Mouse (Mus musculus): Measurements from ENCODE around the gene Lca5.

Lca5 gene

DNA sequence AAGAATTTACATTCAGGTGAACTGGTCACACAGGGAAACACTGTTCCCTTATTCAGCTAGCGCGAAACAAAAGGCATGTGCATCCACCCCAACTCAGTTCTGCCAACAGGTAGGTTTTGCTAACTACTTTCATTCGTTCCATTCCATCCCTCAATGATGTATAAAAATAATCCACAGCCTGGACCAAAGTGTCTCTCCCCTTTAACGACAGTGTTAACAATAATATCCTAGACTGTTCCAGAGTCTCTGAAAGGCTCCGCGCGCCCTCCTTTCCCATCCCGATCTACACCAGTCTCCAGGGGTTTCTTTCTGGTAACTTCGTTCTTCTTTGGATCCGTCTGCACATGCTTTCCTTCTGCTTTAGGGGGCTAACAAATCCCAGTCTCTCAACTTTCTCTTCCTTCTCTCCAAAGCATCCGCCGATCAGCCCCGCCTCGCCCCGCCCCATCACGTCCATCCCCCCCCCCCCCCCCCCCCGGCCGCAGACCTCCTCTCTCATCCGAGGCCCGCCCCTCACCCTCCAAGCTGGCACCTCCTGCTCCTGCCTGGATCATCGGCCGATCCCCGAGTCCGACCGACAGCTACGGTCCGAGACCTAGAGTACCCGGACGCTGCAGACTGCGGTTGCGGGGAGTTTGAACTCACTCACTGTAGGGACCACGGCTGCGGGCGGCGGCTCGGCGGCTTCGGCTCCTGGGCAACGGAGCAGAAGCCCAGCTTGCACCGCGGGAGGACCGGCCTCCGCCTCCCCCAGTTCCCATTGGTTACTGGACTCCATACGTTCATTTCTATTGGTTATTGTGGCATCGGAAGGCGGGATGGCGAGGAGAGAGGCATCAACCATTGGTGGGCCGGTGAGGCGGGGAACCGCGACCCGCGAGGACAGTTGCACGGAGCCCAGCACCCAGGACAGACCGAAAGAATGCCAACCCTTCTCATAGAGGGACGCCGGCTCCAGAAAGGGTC lies at the start of gene Lca5:
Lca5 (minus strand) TSS at position 736 of the 966 bp plus-strand sequence.
- DNase-seq (ENCODE audit: low spot score) = peak; percentile 95

DNA sequence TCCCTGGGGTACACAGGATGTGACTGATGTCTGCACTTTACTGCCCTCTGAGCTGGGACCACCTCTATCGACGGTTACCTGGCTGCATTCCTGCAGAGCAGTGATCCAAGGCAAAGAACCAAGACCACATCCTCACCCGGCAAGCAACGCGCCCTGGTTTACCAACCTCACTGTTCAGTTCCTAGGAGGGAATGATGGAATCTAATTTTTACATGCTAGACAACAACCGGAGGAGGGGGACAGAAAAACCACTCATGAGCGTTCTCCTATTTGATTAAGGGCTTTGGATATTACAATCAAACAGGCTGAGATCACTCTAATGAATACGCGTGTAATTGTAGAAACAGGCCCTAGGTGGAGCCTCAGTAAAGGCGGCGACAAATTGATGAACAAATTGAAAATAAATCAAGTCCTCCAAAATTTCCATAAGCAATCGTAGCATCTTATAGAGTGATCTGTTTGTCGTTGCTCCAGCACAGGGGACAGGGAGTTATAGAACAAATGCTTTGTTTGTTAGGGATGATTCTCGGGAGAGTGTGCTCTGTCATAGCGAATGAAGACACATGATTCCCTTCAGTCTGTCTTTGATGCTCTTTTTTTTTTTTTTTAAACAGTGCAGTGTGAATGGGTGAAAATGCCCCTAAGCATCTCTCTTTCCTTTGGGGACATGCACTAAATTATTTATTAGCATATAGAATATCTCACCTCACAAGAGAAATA lies 47.7 kb upstream of the Lca5 start:
- peak; percentile 23 for DNase-seq (ENCODE audit: low spot score)

GRCm38 (mm10) chr9:83487771-83488470 lies 47.0 kb upstream of the Lca5 start:
- DNase-seq (ENCODE audit: low spot score) = peak; percentile 46

GRCm38 (mm10) chr9:83485966-83486365 lies 45.0 kb upstream of the Lca5 start:
- DNase-seq (ENCODE audit: low spot score) = no peak

DNA sequence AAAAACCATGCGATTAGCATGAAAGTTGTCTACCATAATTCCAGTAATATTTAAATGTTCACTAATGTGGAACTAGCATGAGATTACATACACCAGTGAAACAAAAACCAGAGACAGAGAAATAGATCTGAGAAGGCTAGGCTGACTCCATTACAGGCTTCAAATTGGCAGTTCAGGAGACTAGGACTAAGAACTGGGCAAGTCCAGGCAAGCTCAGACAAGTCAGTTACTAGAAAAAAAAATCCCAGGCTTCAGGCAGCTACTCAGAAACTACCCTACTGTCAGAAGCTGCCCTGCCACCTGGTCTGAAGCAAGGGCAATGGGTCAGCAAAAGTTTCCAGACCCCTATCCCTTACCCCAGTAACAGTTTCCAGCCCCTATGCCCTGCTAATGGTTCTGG lies 44.4 kb upstream of the Lca5 start:
- no peak for DNase-seq (ENCODE audit: low spot score)

- no peak for DNase-seq (ENCODE audit: low spot score)
Observed at GRCm38 (mm10) chr9:83483419-83483818, 42.5 kb upstream of the Lca5 start.

- DNase-seq (ENCODE audit: low spot score) = no peak
Observed at GRCm38 (mm10) chr9:83482176-83482949, 41.4 kb upstream of the Lca5 start.

- no peak for DNase-seq (ENCODE audit: low spot score)
Observed at GRCm38 (mm10) chr9:83469871-83470270, 28.9 kb upstream of the Lca5 start.

DNA sequence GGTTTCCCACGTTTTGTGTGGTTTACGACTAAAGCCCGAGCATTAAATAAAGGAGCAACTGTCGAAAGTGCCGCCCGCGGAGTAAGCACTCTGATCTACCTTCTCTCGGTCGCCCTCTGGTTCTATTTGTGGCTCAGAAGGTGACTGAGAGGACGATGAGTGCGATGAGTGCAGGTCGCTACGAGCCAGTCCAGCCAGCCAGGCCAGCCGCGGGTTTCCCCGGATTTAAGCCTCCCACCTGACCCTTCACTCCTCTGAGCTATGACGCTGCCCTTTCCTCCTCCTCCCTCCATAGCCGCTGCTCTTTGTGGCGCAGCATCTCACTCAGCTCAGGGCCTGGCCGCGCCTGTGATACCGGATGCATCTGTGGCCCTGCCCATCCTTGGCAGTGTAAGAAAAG lies 6.8 kb upstream of the Lca5 start:
- no peak for DNase-seq (ENCODE audit: low spot score)

GRCm38 (mm10) chr9:83447176-83447575 lies 6.2 kb upstream of the Lca5 start:
- DNase-seq (ENCODE audit: low spot score) = no peak

DNA sequence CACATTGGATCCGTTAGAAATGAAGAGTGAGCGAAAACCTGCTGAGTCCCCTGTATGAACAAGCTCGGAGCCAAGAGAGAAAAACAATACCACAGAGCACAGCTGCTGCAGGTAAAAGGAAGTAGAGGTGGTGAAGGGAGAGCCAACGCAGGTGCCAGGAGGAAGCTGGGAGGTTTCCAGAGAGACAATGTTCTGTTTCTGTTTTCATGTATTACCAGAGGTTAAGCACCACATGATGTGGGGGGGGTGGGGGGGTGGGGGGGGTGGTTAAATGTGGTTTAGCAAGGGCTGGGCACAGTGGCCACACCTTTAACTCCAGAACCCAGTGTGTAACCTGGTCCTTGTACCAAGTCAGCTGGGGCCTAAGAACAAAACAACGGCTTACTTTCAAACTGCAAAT lies 3.3 kb downstream of the Lca5 start:
- no peak for DNase-seq (ENCODE audit: low spot score)

- no peak for DNase-seq (ENCODE audit: low spot score)
Observed at GRCm38 (mm10) chr9:83434489-83434888, 6.4 kb downstream of the Lca5 start.

DNA sequence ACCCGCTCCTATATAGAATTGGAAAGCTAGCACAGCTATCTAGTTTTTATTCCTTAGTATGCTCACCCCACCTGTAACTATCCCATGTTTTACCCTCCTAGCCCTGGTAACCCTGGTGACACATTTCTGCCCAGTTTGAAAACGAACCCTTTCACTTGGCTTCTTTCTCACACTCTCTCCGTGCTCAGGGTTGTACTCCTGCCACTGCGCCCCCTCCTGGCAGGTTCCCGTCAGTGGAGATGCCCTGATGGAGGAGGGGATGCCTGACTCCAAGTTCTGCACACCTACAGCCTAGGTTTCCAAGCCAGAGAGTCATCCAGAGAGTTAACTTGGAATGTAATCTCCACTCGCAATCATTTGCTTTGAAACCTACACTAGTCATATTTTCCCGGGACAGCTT lies 7.3 kb downstream of the Lca5 start:
- no peak for DNase-seq (ENCODE audit: low spot score)

DNA sequence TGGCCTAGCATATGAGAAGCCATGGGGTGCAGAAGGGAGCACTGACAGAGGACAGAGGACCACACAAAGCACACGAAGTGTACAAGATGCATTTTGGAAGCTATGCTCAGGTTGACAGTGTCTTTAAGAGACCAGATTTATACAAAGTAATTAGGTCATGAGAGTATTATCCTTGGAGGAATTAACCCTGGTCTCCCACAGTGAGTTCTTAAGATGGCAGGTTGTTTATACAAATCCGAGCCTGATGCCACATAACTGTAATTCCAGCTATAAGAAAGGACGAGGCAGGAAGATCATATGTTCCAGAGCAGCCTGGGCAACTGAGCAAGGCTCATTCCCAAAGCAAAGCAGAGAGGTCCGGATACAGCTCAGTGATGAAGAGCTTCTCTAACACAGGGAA lies 13.0 kb downstream of the Lca5 start:
- no peak for DNase-seq (ENCODE audit: low spot score)

- no peak for DNase-seq (ENCODE audit: low spot score)
Observed at GRCm38 (mm10) chr9:83418965-83419364, 22.0 kb downstream of the Lca5 start.

GRCm38 (mm10) chr9:83413046-83413445 lies 27.9 kb downstream of the Lca5 start:
- no peak for DNase-seq (ENCODE audit: low spot score)

GRCm38 (mm10) chr9:83405150-83405549 lies 35.8 kb downstream of the Lca5 start:
- no peak for DNase-seq (ENCODE audit: low spot score)

- no peak for DNase-seq (ENCODE audit: low spot score)
Observed at GRCm38 (mm10) chr9:83400783-83401182, 40.1 kb downstream of the Lca5 start.

GRCm38 (mm10) chr9:83399414-83399813 lies 41.5 kb downstream of the Lca5 start:
- no peak for DNase-seq (ENCODE audit: low spot score)

GRCm38 (mm10) chr9:83398260-83398659 lies 42.7 kb downstream of the Lca5 start:
- no peak for DNase-seq (ENCODE audit: low spot score)

DNA sequence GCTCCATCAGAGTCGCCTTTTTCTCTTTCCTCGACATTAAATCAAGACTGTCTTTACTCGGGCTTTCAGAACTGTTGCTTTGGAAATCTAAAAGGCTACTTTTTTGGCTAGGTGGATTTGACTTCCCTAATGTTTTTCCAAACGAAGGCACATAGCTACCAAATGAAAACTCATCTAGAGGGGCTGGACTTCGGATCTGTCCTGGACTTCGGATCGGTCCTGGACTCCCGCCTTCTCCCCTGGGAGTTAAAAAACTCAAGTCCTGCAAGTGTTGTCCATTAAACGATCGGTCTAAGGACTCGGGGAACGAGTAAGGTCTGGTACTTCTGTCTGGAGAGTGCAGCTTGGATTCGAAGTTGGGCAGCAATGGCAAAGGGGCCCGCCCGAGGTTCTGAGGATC lies 45.5 kb downstream of the Lca5 start:
- no peak for DNase-seq (ENCODE audit: low spot score)

- DNase-seq (ENCODE audit: low spot score) = no peak
Observed at GRCm38 (mm10) chr9:83391996-83392395, 48.9 kb downstream of the Lca5 start.
